Mouse (Mus musculus) retina, adult 2 months (tissue): ENCODE results near the gene Gm10142.
"Not testable (repeated sequence)": the region's sequence is repeated elsewhere in the genome, so short reads cannot be mapped to it uniquely, and the experiment has no call there.

Experiments used
- DNase-seq: peaks from one replicate; pipeline ENCODE4 v3.0.0-alpha.2; 2012; ENCODE audit warnings: low read depth, low spot score

Gene Gm10142

GRCm38 (mm10) chr10:77738929-77739328 is 23.3 kb downstream of the Gm10142 start:
- no peak for DNase-seq

GRCm38 (mm10) chr10:77741924-77742688 is 26.5 kb downstream of the Gm10142 start, which contains the start of gene Gm18596:
Gene Gm18596 (minus strand): TSS chr10:77742638.
- DNase-seq = not testable (repeated sequence)

- not testable (repeated sequence) for DNase-seq
These were observed 35.1 kb downstream of the Gm10142 start for GRCm38 (mm10) chr10:77750686-77751085.

GRCm38 (mm10) chr10:77751254-77751653 is 35.6 kb downstream of the Gm10142 start, which contains the start of gene Gm9736:
Gene Gm9736 (minus strand): TSS chr10:77751354.
- not testable (repeated sequence) for DNase-seq

GRCm38 (mm10) chr10:77752312-77752711 is 36.7 kb downstream of the Gm10142 start:
- not testable (repeated sequence) for DNase-seq

- no peak for DNase-seq
These were observed 37.8 kb downstream of the Gm10142 start for GRCm38 (mm10) chr10:77753448-77753847.

- not testable (repeated sequence) for DNase-seq
These were observed 44.0 kb downstream of the Gm10142 start, which contains the start of gene Gm3233 for GRCm38 (mm10) chr10:77759582-77759981. Gene Gm3233 (minus strand): TSS chr10:77759682.
